Mouse (Mus musculus): ENCODE data around the gene Lrig1.

GRCm38 (mm10) chr6:94696182-94697080 is 3.5 kb downstream of the Lrig1 start:
- TF ChIP-seq ZNF384 (IDR thresholded peaks at IDR 0.05; ENCODE audit: low read depth, low read length) (no peak), ZC3H11A (IDR thresholded peaks at IDR 0.05; ENCODE audit: borderline replicate concordance, low read depth, low read length) (no peak)

Data from ES-E14 (cell line).